Mouse (Mus musculus) central nervous system, embryonic 11.5 days (tissue): Measurements from ENCODE around the gene Zfp934. TPM values are rescaled to one million over a fixed set of nuclear protein-coding genes. Genes with fewer than 3 reads are reported as not detected.

Source experiments
- polyA plus RNA-seq: library from polyadenylated mRNA; depleted of rRNA; stranded (reverse); fragments of >200 nt; gene quantifications from 2 replicates; pipeline ENCODE4 v1.2.3, GENCODE M21; 2012; rRNA removed

Gene Zfp934
- 9.7 and 17.0 TPM in 2 replicates for polyA plus RNA-seq

GRCm38 (mm10) chr13:62571099-62571498 is at the start of gene Zfp934:
Zfp934 (minus strand) TSS chr13:62571199.

GRCm38 (mm10) chr13:62558189-62559110 is 12.5 kb downstream of the Zfp934 start, which contains the start of gene Zfp935:
Zfp935 (minus strand) TSS chr13:62558511.

GRCm38 (mm10) chr13:62466424-62467334 is 104.3 kb downstream of the Zfp934 start, which contains the start of gene Gm49359:
Gm49359 (minus strand) TSS chr13:62466832.

Other genes starting within 250 kb of the Zfp934 start
- gene Gm3604, start 188.0 kb downstream of the Zfp934 start, polyA plus RNA-seq = 0.82 and 2.3 TPM in 2 replicates
- 4.8 and 9.6 TPM in 2 replicates for gene Gm49359, start 104.4 kb downstream of the Zfp934 start, polyA plus RNA-seq
- not detected in 2 replicates for gene Zfp935, start 12.7 kb downstream of the Zfp934 start, polyA plus RNA-seq
- gene 6720489N17Rik, start 53.0 kb upstream of the Zfp934 start, polyA plus RNA-seq = 4.2 and 9.9 TPM in 2 replicates
- gene Platr25, start 189.5 kb upstream of the Zfp934 start, polyA plus RNA-seq = 17.7 and 28.9 TPM in 2 replicates
- gene Gm5141, start 214.6 kb upstream of the Zfp934 start, polyA plus RNA-seq = 2.3 and 5.7 TPM in 2 replicates